Mouse (Mus musculus): ENCODE measurements around the gene Ublcp1.

DNA sequence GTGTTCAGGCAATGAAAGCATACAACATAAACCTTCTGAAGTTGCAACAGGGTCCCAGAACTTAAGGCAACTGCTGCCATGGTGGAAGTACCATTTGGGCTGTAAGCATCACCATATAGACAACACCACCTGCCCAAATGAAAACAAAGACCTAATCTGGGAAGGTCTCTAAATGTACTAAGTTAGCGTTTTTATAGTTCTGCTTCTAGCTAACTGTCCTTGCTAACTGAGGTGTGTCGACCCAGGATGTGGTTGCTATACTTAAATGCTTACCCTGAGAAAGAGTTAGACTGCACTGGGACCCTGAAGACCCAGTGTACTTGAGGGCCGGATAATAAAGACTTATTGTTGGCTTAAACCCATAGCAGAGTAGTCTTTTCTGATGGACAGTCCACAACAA is 5.2 kb upstream of the Ublcp1 start:
- TF ChIP-seq CTCF (conservative IDR thresholded peaks at IDR 0.05; ENCODE audit: low read length) (no peak), NANOG (IDR thresholded peaks at IDR 0.05; ENCODE audit: borderline replicate concordance, low read length) (no peak), POU5F1 (IDR thresholded peaks at IDR 0.05; ENCODE audit: borderline replicate concordance, low read length) (no peak)

Measured in E14TG2a.4 (cell line).